Mouse (Mus musculus) cerebellum, adult 2 months (tissue): Measurements from ENCODE around the gene Dnah1. TPM values are rescaled to one million over a fixed set of nuclear protein-coding genes. Genes with fewer than 3 reads are reported as not detected.
A peak's percentile ranks its signal among the peaks of the same experiment; 100 is the strongest.

Source experiments
- DNase-seq, 2 experiments: peaks; one replicate each; pipeline ENCODE4 v3.0.0; 2021
- H3K27ac ChIP-seq: fragments of 200-500 bp; 2 replicates; pipeline ENCODE4 v1.5.1; 2012; ENCODE audit warnings: low read length, control low read depth, inconsistent platforms; ENCODE audit not compliant: insufficient read depth
- H3K27me3 ChIP-seq: fragments of 200-500 bp; 2 replicates; pipeline ENCODE4 v1.6.1; 2012; ENCODE audit warnings: inconsistent platforms, mild to moderate bottlenecking, low read length, moderate library complexity; ENCODE audit not compliant: control insufficient read depth, insufficient read depth
- H3K4me1 ChIP-seq: fragments of 200-500 bp; 2 replicates; pipeline ENCODE4 v1.6.1; 2011; ENCODE audit warnings: low read length; ENCODE audit not compliant: control insufficient read depth, insufficient read depth
- H3K4me3 ChIP-seq: fragments of 200-500 bp; replicated peaks from 2 replicates; pipeline ENCODE3; 2011; ENCODE audit warnings: mild to moderate bottlenecking, low read depth, low read length, control low read depth; ENCODE audit not compliant: insufficient read depth
- CTCF ChIP-seq: fragments of 200-500 bp; IDR thresholded peaks from 2 replicates; pipeline ENCODE4 v1.5.1; 2011; ENCODE audit warnings: low read depth, mild to moderate bottlenecking, control low read depth, low read length, moderate library complexity, borderline replicate concordance; ENCODE audit not compliant: insufficient read depth
- POLR2A ChIP-seq: fragments of 200-500 bp; IDR thresholded peaks from 2 replicates; pipeline ENCODE4 v1.6.1; 2011; ENCODE audit warnings: low read length, control low read depth, borderline replicate concordance; ENCODE audit not compliant: insufficient read depth
- WGBS: fragments of 180-500 bp; shearing (Covaris S2); methylation state at CpG from one replicate; pipeline ENCODE4 v1.1.7; 2018; 5-methylcytosine and 5-hydroxymethylcytosine counted together
- polyA plus RNA-seq: library from polyadenylated mRNA; depleted of rRNA; stranded (reverse); fragments of >200 nt; gene quantifications from 2 replicates; pipeline ENCODE4 v1.2.3, GENCODE M21; 2012

Dnah1 gene
- polyA plus RNA-seq, 1 experiment: 1.3 TPM

GRCm38 (mm10) chr14:31260374-31260773 is 63.3 kb downstream of the Dnah1 start:
- H3K27me3 ChIP-seq: no peaks in the 10 kb centered on the region
- no peak overlapping the region for H3K27ac ChIP-seq
- DNase-seq: no peak
- no peaks in the 10 kb centered on the region for H3K4me1 ChIP-seq
- TF ChIP-seq POLR2A (no peak), CTCF (no peak)
- 94% methylated on average over 4 of the region's 4 CpGs for WGBS
- no peak overlapping the region for H3K4me3 ChIP-seq

- Histone ChIP-seq H3K27ac (no peak overlapping the region), H3K27me3 (no peaks in the 10 kb centered on the region), H3K4me3 (no peak overlapping the region), H3K4me1 (no peaks in the 10 kb centered on the region)
- no peak for DNase-seq
- WGBS: 92% methylated on average over 14 of the region's 14 CpGs
- no peak for TF ChIP-seq CTCF
- no peak for TF ChIP-seq POLR2A
Observed at GRCm38 (mm10) chr14:31258476-31259050, 65.1 kb downstream of the Dnah1 start.

GRCm38 (mm10) chr14:31252091-31252490 is 71.6 kb downstream of the Dnah1 start:
- Histone ChIP-seq H3K27me3 (no peaks in the 10 kb centered on the region), H3K27ac (no peak overlapping the region), H3K4me3 (peak overlapping the region; percentile 96), H3K4me1 (no peaks in the 10 kb centered on the region; the same call in 1 of the 2 replicates)
- no peak for DNase-seq
- WGBS: 86% methylated on average over 5 of the region's 5 CpGs
- TF ChIP-seq CTCF (no peak), POLR2A (no peak)

- H3K4me1 ChIP-seq: no peaks in the 10 kb centered on the region; the same call in 1 of the 2 replicates
- DNase-seq: no peak
- 2% methylated on average over 18 of the region's 18 CpGs for WGBS
- TF ChIP-seq POLR2A: no peak
- TF ChIP-seq CTCF: no peak
- H3K27me3 ChIP-seq: no peaks in the 10 kb centered on the region
- H3K27ac ChIP-seq: peak overlapping the region; percentile 55; the same call in 1 of the 2 replicates
- peak overlapping the region; percentile 96 for H3K4me3 ChIP-seq
Observed at GRCm38 (mm10) chr14:31251626-31252025, 72.1 kb downstream of the Dnah1 start.

GRCm38 (mm10) chr14:31251084-31251604 is 72.6 kb downstream of the Dnah1 start, which contains the start of the genes Phf7 and Bap1:
Gene Phf7 (minus strand): TSS chr14:31251317.
Gene Bap1 (plus strand): TSS chr14:31251450.
- peak within 1 kb of the TSS; percentile 93 for H3K27ac ChIP-seq
- no peaks in the 10 kb centered on the region for H3K27me3 ChIP-seq
- peak within 1 kb of the TSS; percentile 96 for H3K4me3 ChIP-seq
- DNase-seq: peak; percentile 95 to 98
- H3K4me1 ChIP-seq: no peaks in the 10 kb centered on the region; the same call in 1 of the 2 replicates
- WGBS: under 1% methylated on average over 73 of the region's 75 CpGs
- peak; percentile 91 for TF ChIP-seq POLR2A
- TF ChIP-seq CTCF: no peak

GRCm38 (mm10) chr14:31250222-31251083 is 73.2 kb downstream of the Dnah1 start:
- DNase-seq: no peak
- Histone ChIP-seq H3K27ac (peak overlapping the region; percentile 93), H3K27me3 (no peaks in the 10 kb centered on the region), H3K4me3 (peak overlapping the region; percentile 84), H3K4me1 (no peaks in the 10 kb centered on the region; the same call in 1 of the 2 replicates)
- TF ChIP-seq CTCF (no peak), POLR2A (no peak)
- WGBS: 15% methylated on average over 38 of the region's 38 CpGs

GRCm38 (mm10) chr14:31248396-31248795 is 75.3 kb downstream of the Dnah1 start:
- H3K4me3 ChIP-seq: no peak overlapping the region
- no peaks in the 10 kb centered on the region for H3K27me3 ChIP-seq
- no peak for DNase-seq
- H3K27ac ChIP-seq: no peak overlapping the region
- TF ChIP-seq POLR2A (no peak), CTCF (no peak)
- WGBS: 93% methylated on average over 6 of the region's 6 CpGs
- H3K4me1 ChIP-seq: no peaks in the 10 kb centered on the region; the same call in 1 of the 2 replicates
